Mouse (Mus musculus) gastrocnemius, postnatal 10 days (tissue): ENCODE measurements around the gene Morn5. TPM values are rescaled to one million over a fixed set of nuclear protein-coding genes. Genes with fewer than 3 reads are reported as not detected.
A peak's percentile ranks its signal among the peaks of the same experiment; 100 is the strongest.

Source experiments
- DNase-seq: peaks from one replicate; pipeline ENCODE4 v3.0.0; 2021; ENCODE audit warnings: mixed read lengths
- total RNA-seq, 2 experiments: library from RNA; stranded (reverse); gene quantifications; 2 replicates each; pipeline ENCODE4 v1.2.3; 2021

Gene Morn5
- total RNA-seq, 2 experiments from 2014 or later: not detected

- DNase-seq: no peak
Observed at GRCm38 (mm10) chr2:36071660-36072305, 22.5 kb downstream of the Morn5 start.

- no peak for DNase-seq
Observed at GRCm38 (mm10) chr2:36073781-36074180, 24.5 kb downstream of the Morn5 start.

DNA sequence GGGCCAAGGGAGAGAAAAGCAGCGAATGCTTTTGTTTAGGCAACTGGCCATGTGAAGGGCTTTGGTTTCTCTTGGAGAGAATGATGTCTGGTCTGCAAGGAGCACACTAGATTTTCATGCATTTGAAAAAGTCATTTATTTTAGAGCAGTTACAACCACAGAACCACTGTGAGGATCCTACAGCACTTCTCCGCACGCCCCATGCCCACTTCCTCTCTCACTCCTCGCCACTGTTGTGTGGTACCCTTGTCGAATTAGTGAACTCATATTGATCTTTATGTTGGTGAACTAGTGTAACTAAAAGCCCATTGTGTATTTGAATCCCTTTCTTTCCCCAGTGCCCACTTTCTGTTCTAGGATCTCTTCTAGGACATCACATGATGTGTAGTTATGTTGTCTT is 26.0 kb downstream of the Morn5 start:
- no peak for DNase-seq

DNA sequence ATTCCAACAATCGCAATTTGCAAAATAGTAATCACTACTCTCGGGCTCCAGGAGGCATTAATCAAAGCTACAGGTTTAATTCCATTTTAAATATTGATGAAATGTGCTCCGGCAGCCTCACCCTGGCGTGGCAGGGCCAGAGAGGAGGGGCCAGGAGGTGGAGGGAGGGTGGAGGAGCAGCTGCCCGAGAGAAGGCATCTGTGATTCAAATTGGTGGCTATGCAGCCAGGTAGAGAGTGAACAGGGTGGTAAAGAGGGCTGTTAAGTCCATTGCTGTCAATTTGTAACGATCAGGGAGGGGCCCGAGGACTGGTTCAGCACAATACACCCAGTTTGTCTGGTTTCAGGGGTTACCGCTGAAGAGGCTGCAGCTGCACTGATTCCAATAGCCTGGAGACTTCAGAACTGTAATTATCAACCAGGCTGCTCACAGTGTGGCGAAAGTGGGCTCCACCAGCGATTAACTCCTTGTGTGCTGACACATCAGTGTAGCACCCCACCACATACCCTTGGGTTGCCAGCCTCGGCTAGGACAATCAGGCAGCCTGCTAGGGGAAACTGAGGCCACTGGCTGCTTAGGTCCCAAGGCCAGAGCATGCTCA is 28.0 kb downstream of the Morn5 start:
- no peak for DNase-seq

DNA sequence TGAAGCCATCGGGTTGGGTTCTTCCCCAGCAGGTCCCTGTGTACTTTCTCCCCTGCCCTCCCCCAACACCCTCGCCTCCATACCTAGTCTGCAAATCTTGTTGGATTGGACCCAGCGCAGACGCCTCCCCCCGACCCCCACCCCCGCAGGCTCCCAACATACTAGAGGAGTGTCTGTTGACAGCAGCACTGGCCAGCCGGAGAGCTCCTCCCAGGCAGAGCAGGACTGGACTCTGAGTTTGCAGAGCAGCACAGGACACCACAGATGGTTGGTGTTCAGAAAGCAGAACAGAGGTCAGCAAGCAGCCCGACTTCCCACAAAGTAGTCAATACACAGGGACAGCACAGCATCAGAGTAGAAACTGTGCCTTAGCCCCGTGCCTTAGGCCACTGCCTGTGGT is 32.2 kb downstream of the Morn5 start:
- no peak for DNase-seq

DNA sequence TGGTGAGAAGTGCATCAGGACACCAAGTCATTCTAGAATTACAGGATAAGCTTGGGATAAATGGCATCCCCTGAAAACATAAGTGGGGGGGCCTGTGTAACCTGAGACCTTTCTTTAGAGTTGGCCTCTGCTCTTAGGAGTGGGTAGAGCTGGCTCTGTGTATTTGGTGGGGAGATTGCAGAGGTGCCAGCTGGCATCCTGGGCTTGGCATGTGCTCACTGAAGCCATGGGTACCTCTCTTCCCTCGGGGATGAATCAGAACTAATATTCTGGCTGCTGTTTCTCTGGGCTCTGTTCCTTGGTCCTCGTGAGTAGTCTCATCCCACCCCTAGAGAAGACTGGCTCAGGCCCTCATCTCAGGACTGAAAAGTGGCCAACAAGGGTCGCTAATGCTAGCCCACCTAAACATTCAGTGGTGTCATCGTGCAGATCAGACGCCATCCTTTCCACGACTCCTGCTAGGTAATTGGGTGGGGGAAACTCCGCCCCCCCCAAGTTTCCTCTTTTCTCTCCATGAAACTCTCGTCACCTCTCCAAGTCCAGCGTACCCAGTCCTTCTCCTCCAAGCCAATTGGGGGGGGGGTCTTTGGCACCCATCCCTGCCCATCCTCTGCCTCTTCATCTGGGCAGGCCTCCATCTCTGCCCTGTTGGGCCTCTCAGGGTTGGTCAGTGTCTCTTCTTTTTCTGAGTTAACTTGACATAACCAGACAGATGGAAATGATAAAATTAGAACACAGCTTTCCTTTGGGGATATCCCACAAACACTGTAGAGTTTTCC is 33.7 kb downstream of the Morn5 start:
- DNase-seq: no peak

DNA sequence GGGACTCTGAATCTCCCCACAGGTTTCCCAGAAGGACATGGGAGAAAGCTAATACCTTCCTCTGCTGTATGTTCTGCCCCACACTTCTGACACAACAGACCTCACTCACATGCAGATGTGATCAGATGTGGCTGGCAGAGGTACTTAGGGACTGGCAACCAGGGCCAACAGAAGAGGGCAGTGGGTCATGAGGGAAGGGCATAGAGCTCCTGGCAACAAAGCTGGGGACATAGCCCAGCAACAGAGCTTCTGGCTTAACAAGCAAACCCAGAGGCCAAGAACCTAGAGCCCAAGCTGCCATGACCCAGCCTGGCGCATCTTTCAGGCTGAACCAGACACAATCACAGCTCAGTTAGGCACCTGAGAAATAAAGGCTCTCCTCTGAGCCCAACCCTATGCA is 35.8 kb downstream of the Morn5 start:
- no peak for DNase-seq

GRCm38 (mm10) chr2:36089190-36089589 is 39.9 kb downstream of the Morn5 start:
- DNase-seq: no peak

- peak; percentile 34 for DNase-seq
Observed at GRCm38 (mm10) chr2:36090853-36091741, 41.8 kb downstream of the Morn5 start.

GRCm38 (mm10) chr2:36092748-36093147 is 43.5 kb downstream of the Morn5 start:
- no peak for DNase-seq

DNA sequence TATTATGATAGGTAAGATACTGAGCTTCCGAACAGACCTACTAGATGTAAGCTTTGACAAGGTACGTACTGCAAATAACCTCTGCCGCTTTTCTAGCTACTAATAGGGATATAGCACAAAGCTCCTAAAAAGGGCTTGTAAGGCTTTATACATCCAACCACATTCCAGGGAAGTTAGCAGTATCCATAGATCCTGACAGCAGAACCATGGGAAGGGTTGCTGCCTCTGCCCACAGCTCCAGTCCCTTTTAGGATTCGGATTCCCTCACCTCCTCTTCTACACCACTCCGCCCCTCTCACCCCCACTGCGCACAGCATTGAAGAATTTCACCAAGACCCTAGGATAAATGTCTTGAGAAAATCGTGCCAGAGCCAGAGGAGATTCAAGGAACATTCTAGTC is 44.0 kb downstream of the Morn5 start:
- DNase-seq: no peak

DNA sequence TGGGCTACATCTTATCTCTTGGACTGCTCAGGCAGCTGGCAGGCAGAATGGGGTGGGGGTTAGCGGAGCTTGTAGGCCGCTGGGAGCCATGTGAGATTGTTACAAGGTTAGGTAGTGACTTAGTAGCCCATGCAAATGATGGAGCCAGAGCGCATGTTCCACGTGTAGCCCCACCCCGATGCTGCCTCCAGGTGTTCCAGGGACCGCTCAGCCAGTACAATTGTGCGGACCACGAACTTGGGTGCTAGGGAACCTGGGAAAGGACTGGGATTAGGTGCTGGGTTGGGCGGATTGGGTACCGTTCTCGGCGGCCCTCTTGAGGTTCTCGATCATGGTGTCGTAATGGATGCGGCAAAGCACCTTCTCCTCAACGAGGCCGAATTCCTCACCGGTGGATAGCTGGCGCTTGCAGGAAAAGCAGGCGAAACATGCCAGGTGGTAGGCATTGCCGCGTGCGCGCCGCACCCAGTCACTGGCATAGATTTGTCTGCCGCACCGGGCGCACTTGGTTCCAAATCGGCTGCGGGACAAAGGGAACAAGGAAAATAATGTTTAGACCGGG is 44.7 kb downstream of the Morn5 start:
- no peak for DNase-seq

GRCm38 (mm10) chr2:36097129-36097815 is 48.0 kb downstream of the Morn5 start:
- no peak for DNase-seq

GRCm38 (mm10) chr2:36098021-36098420 is 48.8 kb downstream of the Morn5 start:
- no peak for DNase-seq

DNA sequence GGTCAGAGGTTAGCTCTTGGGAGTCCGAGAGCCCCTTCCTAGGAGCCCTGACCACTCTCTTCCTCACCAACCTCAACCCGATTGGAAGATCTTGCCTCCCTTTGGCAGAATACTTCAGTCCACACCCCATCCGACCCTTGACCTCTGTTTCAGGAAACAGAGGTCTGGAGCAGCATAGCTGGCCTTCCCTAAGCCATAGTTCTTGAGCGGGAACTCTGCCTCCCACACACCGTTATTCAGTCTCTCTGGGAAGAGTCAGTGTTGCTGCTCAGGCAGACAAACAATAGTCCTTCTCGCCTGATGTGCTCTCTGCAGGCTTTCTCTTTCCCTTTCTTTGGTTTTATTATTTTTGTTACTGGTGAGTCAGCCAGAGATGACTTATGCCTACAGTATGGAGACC is 50.5 kb downstream of the Morn5 start:
- DNase-seq: no peak

DNA sequence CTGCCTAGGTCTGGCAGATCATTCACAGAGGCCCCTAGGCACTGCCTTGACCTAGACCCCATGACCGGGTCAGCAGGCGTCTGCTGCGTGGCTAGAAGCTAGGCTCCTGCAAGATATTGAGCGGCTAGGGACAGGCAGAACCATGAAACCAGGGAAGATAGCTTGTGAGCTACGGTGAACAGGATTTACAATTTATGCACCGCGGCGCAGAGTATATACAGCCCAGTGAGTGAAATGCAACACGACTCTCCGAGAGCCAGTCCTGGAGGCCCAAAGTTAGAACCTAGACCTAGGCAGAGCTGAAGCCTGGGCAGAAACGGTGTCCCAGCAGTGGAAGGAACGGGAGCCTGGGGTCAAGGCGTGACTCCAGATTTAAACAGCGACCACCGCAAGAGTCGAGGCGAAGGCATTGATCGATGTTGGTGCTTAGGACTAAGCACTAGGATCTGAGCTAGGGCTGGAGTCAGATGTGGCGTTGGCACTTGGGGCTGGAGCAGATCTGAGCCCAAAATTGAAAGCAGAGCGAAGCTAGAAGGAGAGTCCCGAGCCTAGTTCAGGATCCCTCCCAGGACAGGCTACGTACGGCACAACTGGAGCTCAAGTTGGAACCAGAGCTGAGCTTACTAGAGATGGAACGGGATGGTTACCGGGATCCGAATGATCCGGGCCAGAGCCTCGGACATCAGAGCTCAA is 52.8 kb downstream of the Morn5 start:
- no peak for DNase-seq

- peak; percentile 29 for DNase-seq
Observed at GRCm38 (mm10) chr2:36102559-36102946, 53.3 kb downstream of the Morn5 start.

GRCm38 (mm10) chr2:36103069-36103554 is 53.9 kb downstream of the Morn5 start:
- no peak for DNase-seq

- peak; percentile 20 for DNase-seq
Observed at GRCm38 (mm10) chr2:36103555-36104367, 54.5 kb downstream of the Morn5 start.

GRCm38 (mm10) chr2:36104436-36104955 is 55.2 kb downstream of the Morn5 start:
- DNase-seq: no peak
